Mouse (Mus musculus): Measurements from ENCODE around the gene Fgr.

DNA sequence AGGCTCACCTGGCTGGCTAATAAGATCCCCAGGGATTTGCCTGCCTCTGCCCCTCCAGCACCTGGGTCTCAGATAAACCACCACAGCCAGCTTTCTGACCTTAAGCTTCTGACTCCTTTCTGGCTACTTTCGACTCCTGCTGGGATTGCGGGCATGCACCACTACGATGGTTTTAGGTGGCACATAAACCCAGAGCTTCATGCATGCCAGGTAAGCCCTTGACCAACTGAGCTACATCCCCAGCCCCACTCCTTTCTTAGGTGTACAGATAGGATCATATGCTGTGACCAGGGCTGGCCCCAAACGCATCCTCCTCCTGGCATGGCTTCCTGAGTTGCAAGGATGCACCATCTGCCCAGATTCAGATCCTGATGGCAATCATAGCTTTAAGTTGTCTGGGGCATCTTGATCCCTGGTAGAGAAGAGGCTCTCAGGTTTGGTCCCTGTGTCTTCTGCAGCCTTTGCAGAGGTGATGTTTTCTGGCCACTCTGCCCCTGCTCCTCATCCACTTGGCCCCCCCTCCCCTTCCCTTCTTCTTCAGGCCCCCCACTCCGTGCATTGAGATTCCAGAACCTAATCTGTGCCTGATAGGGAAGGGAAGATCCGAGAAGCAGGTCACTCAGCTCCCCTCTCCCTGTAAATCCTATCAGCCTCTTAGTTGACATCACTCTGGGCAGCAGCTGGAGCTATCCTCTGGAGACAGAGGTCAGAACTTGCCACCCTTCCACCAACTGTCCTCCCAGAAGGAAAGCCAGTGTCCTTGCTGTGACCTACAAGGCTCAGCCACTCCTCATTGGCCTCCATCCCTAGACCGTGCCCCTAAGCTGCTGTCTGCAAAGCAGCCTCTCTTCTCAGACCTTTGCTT is 19.1 kb upstream of the Fgr start:
- no peak for TF ChIP-seq GATA1 (IDR thresholded peaks at IDR 0.05; ENCODE audit: low read length)
- no peak for TF ChIP-seq TAL1 (IDR thresholded peaks at IDR 0.05; ENCODE audit: low read length)

Data from erythroblast, embryonic 14.5 days (primary cell).